Mouse (Mus musculus) embryonic facial prominence, embryonic 14.5 days (tissue): Measurements from ENCODE around the gene Ift22. TPM values are rescaled to one million over a fixed set of nuclear protein-coding genes. Genes with fewer than 3 reads are reported as not detected.
A peak's percentile ranks its signal among the peaks of the same experiment; 100 is the strongest.

Experiments used
- ATAC-seq: fragments of 200-750 bp; cut with Nextera tagmentation; 2 replicates; pipeline ENCODE4 v1.8.0; 2017; ENCODE audit warnings: low read depth, moderate number of reproducible peaks, moderate TSS enrichment
- DNase-seq: peaks from one replicate; pipeline ENCODE4 v3.0.0-alpha.2; 2015; ENCODE audit warnings: low spot score
- H3K27ac ChIP-seq: fragments of 300-500 bp; sonication (generic); replicated peaks from 2 replicates; pipeline ENCODE4 v1.5.1; 2014; ENCODE audit warnings: low read depth, mild to moderate bottlenecking, low read length, moderate library complexity
- H3K27me3 ChIP-seq: fragments of 300-500 bp; sonication (generic); replicated peaks from 2 replicates; pipeline ENCODE4 v1.6.1; 2014; ENCODE audit warnings: low read length; ENCODE audit not compliant: control insufficient read depth, insufficient read depth
- H3K36me3 ChIP-seq: fragments of 300-500 bp; sonication (generic); 2 replicates; pipeline ENCODE4 v1.6.1; 2014; ENCODE audit warnings: low read length, mixed read lengths; ENCODE audit not compliant: control insufficient read depth, insufficient read depth
- H3K4me1 ChIP-seq: fragments of 300-500 bp; sonication (generic); 2 replicates; pipeline ENCODE4 v1.6.1; 2014; ENCODE audit warnings: antibody characterized with exemption, low read length; ENCODE audit not compliant: control insufficient read depth, insufficient read depth
- H3K4me2 ChIP-seq: fragments of 300-500 bp; sonication (generic); 2 replicates; pipeline ENCODE4 v1.6.1; 2014; ENCODE audit warnings: low read depth, mild to moderate bottlenecking, low read length, moderate library complexity, mixed read lengths
- H3K4me3 ChIP-seq: fragments of 300-500 bp; sonication (generic); 2 replicates; pipeline ENCODE4 v1.5.1; 2014; ENCODE audit warnings: low read depth, mild to moderate bottlenecking, low read length
- H3K9ac ChIP-seq: fragments of 300-500 bp; sonication (generic); 2 replicates; pipeline ENCODE4 v1.6.1; 2014; ENCODE audit warnings: low read depth, mild to moderate bottlenecking, low read length, moderate library complexity, mixed read lengths
- H3K9me3 ChIP-seq: fragments of 300-500 bp; sonication (generic); 2 replicates; pipeline ENCODE4 v1.6.1; 2016; ENCODE audit warnings: low read length; ENCODE audit not compliant: control insufficient read depth
- WGBS: fragments of 180-500 bp; shearing (Covaris S2); extraction: QIAGEN DNeasy Blood & Tissue Kit; methylation state at CpG from one replicate; pipeline ENCODE4 v1.1.7; 2014; 5-methylcytosine and 5-hydroxymethylcytosine counted together
- polyA plus RNA-seq: library from polyadenylated mRNA; unstranded; fragments of >200 nt; fragmentation: Nextera tagmentation; extraction: Ambion mirVana; gene quantifications from 2 replicates; pipeline ENCODE4 v1.2.1, GENCODE M21; 2014

Ift22 gene
- polyA plus RNA-seq, 1 experiment from 2014 or later, result 93.3 TPM

DNA sequence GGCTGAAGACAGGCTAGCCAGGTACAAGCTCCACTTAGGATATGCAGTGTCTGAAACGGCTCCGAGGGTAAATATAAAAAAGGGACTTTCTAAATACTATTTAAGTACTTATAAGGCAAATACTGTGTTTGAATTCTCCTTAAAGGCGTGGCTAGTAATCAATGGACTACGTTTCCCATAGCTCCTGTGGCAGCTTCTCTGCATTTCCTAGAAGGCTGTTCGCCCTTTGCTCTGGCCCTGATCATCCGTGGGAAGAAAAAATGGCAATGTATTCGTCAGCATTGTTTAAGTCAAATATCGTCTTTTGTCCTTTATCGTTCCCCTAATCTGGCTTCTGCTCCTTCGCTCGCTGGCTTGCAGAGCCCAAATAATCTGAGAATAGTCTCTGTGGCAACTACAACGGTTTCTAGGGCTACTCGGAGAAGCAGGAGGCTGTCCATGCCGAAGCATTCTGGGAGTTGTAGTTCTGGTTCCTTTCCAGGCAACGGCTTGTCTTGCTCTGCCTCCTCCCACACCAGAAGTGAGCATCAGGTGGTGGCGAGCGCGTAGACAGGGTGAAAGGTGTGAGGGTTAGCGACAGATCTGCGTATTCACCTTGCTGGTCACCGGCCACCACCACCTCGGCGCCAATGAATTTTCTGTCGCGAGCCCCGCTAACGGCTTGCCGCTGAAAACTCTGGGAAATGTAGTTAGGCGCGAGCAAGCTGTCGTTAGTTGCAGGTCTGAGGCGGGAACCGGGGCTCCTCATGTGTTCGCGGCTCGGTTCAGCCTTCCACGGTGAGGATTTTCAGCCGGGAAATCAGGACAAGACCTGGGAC lies 10.9 kb downstream of the Ift22 start:
- ATAC-seq (peak; percentile 91), DNase-seq (peak; percentile 94)
- Histone ChIP-seq H3K4me2 (peak overlapping the region; percentile 93), H3K27ac (peak overlapping the region; percentile 39; the same call in 1 of the 2 replicates), H3K4me1 (peaks cover 5% of the 10 kb centered on the region), H3K36me3 (0 out of 2 replicates have a peak, but pooled peaks cover under 1% of the 10 kb centered on the region), H3K9me3 (no peaks in the 10 kb centered on the region), H3K4me3 (peak overlapping the region; percentile 67), H3K27me3 (no peaks in the 10 kb centered on the region), H3K9ac (peak overlapping the region; percentile 76)
- WGBS, result 2% methylated on average over 38 of the region's 38 CpGs

DNA sequence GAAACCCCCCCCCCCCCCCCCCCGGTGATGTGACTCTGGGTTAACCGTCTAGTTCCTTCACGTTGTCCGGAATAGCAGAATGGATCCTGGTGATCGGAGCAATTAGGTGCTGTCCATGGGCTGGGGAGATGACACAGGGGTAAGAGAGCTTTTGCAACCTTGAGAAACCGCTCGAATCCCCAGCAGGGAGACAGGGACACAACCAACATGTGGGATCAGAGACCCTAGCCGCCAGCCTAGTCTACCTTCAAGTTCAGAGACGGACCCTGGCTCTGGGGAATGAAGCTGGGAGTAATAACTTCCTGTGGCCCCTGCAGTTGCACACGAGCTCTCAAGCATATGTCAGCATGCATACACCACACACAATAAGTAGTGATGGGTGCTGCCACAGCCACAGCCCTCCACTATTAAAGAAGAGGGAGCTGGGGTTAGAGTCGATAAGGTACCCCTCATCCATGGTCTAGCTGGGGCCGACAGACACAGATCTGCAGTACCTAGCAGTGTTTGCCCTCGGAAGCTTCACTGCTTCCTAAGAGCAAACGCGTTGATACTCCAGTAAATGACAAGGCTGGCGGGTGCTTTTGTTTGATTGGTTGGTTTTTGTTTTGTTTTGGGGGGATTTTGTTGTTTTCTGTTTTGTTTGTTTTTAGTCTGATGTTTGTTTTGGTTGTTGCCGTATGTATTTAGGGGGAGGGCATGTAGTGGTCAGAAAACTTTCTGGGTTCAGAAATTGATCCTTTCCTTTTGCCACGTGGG lies 11.8 kb downstream of the Ift22 start:
- peak; percentile 16 for DNase-seq
- H3K4me3 ChIP-seq, result peak overlapping the region; percentile 67
- H3K4me2 ChIP-seq, result peak overlapping the region; percentile 93
- H3K9me3 ChIP-seq, result no peaks in the 10 kb centered on the region
- no peaks in the 10 kb centered on the region for H3K36me3 ChIP-seq
- peak overlapping the region; percentile 76 for H3K9ac ChIP-seq
- peak; percentile 4; the same call in 1 of the 2 replicates for ATAC-seq
- no peaks in the 10 kb centered on the region for H3K27me3 ChIP-seq
- H3K27ac ChIP-seq, result 0 out of 2 replicates have a peak overlapping the region, but pooled peaks have one; percentile 39
- H3K4me1 ChIP-seq, result peaks cover 5% of the 10 kb centered on the region
- 21% methylated on average over 16 of the region's 18 CpGs for WGBS

- Histone ChIP-seq H3K9ac (no peak overlapping the region), H3K27ac (no peak overlapping the region), H3K36me3 (no peaks in the 10 kb centered on the region), H3K9me3 (no peaks in the 10 kb centered on the region), H3K27me3 (no peaks in the 10 kb centered on the region), H3K4me2 (no peak overlapping the region), H3K4me3 (no peak overlapping the region), H3K4me1 (peaks cover 5% of the 10 kb centered on the region)
- DNase-seq, result no peak
- WGBS, result 75% methylated on average over 9 of the region's 9 CpGs
- ATAC-seq, result no peak
Measured at GRCm38 (mm10) chr5:136922830-136923229, 14.9 kb downstream of the Ift22 start.

GRCm38 (mm10) chr5:136923751-136924478 lies 16.0 kb downstream of the Ift22 start:
- 64% methylated on average over 7 of the region's 7 CpGs for WGBS
- ATAC-seq, result no peak
- H3K27ac ChIP-seq, result no peak overlapping the region

DNA sequence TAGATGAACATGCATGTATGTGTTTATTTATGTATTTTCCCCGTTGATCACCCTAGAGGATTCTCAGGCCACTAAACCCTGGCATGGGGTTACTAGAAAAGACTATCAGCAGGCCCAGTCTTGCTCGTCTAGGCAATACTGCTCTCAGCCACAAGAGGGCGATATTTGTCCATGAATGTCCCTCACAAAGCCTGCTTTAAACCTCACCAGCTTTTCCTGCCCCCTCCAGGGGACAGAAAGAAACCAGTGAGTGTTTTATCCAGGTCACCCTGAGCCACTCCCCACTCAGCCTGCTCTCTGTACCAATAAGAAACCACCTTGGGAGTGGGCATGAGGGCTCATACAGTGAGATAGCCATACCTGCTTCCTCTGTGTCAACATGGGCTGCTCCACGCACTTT lies 21.1 kb downstream of the Ift22 start:
- ATAC-seq, result peak; percentile 78
- no peak overlapping the region for H3K4me3 ChIP-seq
- no peaks in the 10 kb centered on the region for H3K9me3 ChIP-seq
- no peak overlapping the region for H3K27ac ChIP-seq
- no peaks in the 10 kb centered on the region for H3K27me3 ChIP-seq
- H3K36me3 ChIP-seq, result 0 out of 2 replicates have a peak, but pooled peaks cover 3% of the 10 kb centered on the region
- DNase-seq, result peak; percentile 88
- no peak overlapping the region for H3K4me2 ChIP-seq
- H3K4me1 ChIP-seq, result no peaks in the 10 kb centered on the region
- H3K9ac ChIP-seq, result 0 out of 2 replicates have a peak overlapping the region, but pooled peaks have one; percentile 14
- WGBS, result 16% methylated on average over 4 of the region's 4 CpGs

More at GRCm38 (mm10) chr5:136923751-136924478, 16.0 kb downstream of the Ift22 start:
- DNase-seq, result no peak
- H3K9ac ChIP-seq, result no peak overlapping the region
- H3K4me1 ChIP-seq, result peaks cover 5% of the 10 kb centered on the region
- no peaks in the 10 kb centered on the region for H3K27me3 ChIP-seq
- H3K9me3 ChIP-seq, result no peaks in the 10 kb centered on the region
- no peak overlapping the region for H3K4me2 ChIP-seq
- no peaks in the 10 kb centered on the region for H3K36me3 ChIP-seq
- no peak overlapping the region for H3K4me3 ChIP-seq

- H3K27me3 ChIP-seq, result no peaks in the 10 kb centered on the region
- WGBS, result 89% methylated on average over 14 of the region's 14 CpGs
Measured at GRCm38 (mm10) chr5:136931896-136932295, 23.9 kb downstream of the Ift22 start.

DNA sequence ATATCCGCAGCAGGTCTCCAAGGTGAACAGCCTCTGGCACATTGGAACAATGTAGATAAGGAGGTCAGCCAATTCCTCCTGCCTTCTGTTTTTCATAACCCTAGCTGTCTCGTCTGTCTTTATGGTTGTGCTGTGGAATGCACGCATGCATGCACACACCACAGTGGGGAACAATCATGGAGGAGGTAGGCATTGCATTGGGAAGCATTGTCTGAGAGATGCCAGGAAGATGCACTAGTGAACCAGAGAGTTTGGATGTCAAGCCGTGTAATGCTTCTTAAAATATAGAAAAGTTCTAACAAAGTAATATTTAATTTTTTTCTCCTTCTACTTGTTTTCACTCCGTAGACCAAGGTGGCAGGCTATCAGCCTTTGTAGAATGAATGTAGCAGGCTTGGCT lies 25.0 kb downstream of the Ift22 start:
- H3K4me3 ChIP-seq, result no peak overlapping the region
- H3K4me2 ChIP-seq, result no peak overlapping the region
- no peak overlapping the region for H3K9ac ChIP-seq
- H3K9me3 ChIP-seq, result no peaks in the 10 kb centered on the region
- no peaks in the 10 kb centered on the region for H3K27me3 ChIP-seq
- H3K4me1 ChIP-seq, result no peaks in the 10 kb centered on the region
- no peak overlapping the region for H3K27ac ChIP-seq
- 0 out of 2 replicates have a peak, but pooled peaks cover 3% of the 10 kb centered on the region for H3K36me3 ChIP-seq
- WGBS, result 77% methylated on average over 5 of the region's 5 CpGs
- no peak for ATAC-seq
- no peak for DNase-seq

More at GRCm38 (mm10) chr5:136931896-136932295, 23.9 kb downstream of the Ift22 start:
- Histone ChIP-seq H3K4me1 (no peaks in the 10 kb centered on the region), H3K36me3 (0 out of 2 replicates have a peak, but pooled peaks cover 3% of the 10 kb centered on the region), H3K9ac (no peak overlapping the region), H3K4me3 (no peak overlapping the region), H3K4me2 (no peak overlapping the region), H3K9me3 (no peaks in the 10 kb centered on the region), H3K27ac (no peak overlapping the region)
- DNase-seq, result no peak
- no peak for ATAC-seq

GRCm38 (mm10) chr5:136933930-136934329 lies 26.0 kb downstream of the Ift22 start:
- Histone ChIP-seq H3K4me3 (no peak overlapping the region), H3K27ac (no peak overlapping the region), H3K4me1 (no peaks in the 10 kb centered on the region), H3K36me3 (0 out of 2 replicates have a peak, but pooled peaks cover 3% of the 10 kb centered on the region), H3K9ac (no peak overlapping the region), H3K9me3 (no peaks in the 10 kb centered on the region), H3K27me3 (no peaks in the 10 kb centered on the region), H3K4me2 (no peak overlapping the region)
- WGBS, result 89% methylated on average over 5 of the region's 6 CpGs
- DNase-seq, result no peak
- no peak for ATAC-seq
